Mouse (Mus musculus) cerebellum, adult 11-12 months (tissue): Measurements from ENCODE around the gene Marc2.

Source experiments
- DNase-seq: peaks from one replicate; pipeline ENCODE4 v3.0.0; 2022

The Marc2 gene

GRCm38 (mm10) chr1:184846092-184846750 lies at the start of gene Marc2:
Gene Marc2 (minus strand): TSS chr1:184846451.
- DNase-seq: peak; percentile 41

- DNase-seq: no peak
Measured at GRCm38 (mm10) chr1:184891998-184892397, 45.7 kb upstream of the Marc2 start.

GRCm38 (mm10) chr1:184889454-184889853 lies 43.2 kb upstream of the Marc2 start:
- no peak for DNase-seq

GRCm38 (mm10) chr1:184886160-184886559 lies 39.9 kb upstream of the Marc2 start:
- no peak for DNase-seq

GRCm38 (mm10) chr1:184882281-184883268 lies 36.3 kb upstream of the Marc2 start, which contains the start of gene C130074G19Rik:
Gene C130074G19Rik (minus strand): TSS chr1:184883218.
- no peak for DNase-seq

GRCm38 (mm10) chr1:184881861-184882260 lies 35.6 kb upstream of the Marc2 start:
- no peak for DNase-seq

GRCm38 (mm10) chr1:184881211-184881610 lies 35.0 kb upstream of the Marc2 start:
- no peak for DNase-seq

DNA sequence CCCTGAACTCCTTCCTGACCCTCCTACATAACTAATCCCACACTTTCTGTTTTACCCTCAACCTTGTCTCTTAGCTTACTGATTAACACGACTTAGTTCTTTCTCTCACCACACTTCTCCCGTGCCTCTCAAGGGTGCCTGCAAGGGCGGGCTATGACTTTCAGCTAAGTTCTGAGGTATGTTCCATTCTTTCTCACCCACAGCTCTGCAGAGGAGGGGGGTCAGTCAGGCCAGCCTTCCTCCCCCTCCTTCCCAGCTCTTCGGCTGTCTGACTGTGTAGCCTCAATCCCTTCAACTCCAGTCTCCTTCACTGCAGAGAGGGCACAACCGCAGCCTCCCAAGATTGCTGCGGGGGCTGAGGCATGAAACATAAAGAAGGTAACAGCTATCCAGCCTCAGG lies 32.6 kb upstream of the Marc2 start:
- DNase-seq: no peak

DNA sequence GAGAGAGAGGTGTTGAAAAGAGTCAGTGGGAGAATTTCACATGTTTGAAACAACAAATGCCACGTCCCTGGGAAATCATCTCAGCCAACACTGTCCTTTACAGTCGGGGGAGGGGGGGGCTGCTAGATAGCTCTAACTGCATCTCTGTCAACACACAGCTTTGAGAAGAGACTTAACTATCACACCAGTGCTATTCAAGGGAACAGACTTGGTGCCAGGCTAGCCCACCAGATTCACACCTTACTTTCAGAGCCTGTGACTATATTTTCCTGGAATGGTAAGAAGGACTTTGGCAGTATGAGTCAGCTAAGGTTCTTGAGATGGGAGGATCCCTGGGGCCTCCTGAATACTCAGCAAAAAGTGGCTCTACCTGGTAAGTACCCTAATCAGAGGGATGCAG lies 31.1 kb upstream of the Marc2 start:
- no peak for DNase-seq

- no peak for DNase-seq
Measured at GRCm38 (mm10) chr1:184873910-184874309, 27.7 kb upstream of the Marc2 start.

DNA sequence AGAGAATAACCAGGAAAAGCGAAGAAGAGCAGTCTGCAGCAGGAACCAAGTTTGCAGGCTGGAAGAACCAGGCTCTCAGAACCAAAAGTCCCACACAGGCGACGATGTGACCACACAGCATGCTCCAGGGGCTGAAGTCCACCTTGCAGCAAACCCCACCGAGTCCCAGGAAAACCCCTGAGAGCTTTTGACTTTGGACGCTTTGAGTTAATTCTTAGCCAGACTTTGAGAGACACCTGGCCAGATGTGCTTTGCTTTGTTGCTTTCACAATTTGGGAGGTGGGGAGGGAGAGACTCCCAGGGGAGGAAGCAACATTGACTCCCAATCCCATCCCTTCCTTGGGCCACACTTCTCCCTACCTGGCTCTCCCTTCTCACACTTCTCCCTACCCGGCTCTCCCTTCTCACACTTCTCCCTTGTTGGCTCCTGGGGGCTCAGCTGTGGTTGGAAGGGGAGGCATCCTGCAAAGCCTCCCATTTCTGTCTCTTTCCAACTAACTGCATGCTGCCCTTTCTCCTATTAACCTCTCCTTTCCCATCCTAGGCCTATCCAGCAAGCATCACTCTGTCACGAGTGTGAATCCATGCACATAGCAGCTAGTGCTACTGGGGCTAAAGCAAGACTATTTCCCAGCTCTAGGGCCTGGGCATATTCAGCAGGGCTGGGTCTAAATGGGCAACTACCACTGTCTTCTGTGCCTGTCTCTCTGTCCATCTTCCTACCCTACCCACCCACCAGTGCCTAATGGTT lies 26.0 kb upstream of the Marc2 start:
- no peak for DNase-seq

DNA sequence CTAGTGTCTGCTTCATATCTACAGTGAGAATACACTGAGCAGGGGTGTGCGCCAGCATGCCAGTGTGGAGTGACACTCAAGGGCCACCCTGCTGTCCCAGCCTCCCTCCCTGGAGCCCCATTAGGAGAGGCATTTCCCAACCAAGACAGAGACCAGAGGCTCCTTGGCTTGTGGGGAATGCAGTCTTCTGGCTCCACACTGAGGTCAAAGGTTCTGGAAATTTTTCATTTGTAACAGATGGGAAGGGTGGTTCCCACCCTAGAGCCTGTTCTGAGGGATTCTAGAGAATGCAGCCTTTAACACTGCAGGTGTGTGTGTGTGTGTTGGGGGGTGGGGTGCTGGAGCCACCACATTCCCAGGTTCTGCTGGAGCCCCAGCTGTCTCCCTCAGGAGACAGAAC lies 25.3 kb upstream of the Marc2 start:
- DNase-seq: no peak

GRCm38 (mm10) chr1:184870646-184871385 lies 24.6 kb upstream of the Marc2 start:
- no peak for DNase-seq

DNA sequence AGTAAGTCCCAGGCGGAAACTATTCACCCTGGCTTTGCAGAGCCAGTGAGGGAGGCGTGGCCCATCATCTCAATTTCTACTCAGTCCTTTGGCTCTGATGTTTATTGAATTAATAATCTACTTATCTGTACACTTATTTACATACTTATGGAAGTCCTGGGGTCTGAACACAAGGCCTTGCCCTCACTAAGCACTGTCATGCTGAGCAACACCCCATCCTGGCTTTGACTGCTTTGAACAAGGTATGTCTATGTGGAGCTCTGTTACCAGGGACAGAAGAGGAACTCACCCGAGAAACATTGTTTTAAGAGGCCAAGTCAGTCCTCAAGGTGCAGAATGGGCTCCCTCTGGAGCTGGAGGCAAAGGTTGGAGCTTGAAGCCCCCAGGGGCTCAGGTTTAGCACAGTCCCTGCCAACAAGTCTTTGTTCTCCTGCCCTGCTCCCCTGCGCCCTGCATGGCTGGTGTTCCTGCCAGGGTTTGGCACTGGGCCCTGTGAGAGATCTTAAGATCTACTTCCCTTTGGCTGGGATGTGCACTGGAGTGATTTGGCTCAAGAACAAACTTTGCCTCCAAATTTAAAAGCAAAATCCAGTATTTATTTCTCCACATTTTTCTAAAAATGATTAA lies 23.8 kb upstream of the Marc2 start:
- no peak for DNase-seq

DNA sequence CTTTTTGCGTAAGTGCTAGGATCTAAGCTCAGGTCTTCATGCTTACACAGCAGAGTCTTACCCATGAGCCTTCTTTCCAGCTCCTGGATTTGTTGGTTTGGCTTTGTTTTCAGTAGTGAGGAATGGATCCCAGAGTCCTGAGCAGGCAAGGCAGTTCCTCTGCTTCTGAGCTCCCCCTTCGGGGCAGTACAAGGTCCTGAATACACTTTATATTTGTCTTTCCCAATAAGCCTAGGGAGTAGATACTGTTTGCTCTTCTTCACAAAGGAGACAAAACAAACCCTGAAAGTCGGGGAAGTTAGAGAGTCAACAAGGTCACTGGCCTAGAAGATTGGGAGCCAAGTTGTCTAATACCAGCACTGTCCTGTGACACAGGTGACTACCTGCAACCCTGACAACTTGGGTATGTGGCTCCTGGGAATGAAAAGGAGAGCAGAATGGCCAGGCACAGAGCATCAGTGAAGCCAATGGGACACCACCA lies 21.4 kb upstream of the Marc2 start:
- no peak for DNase-seq

GRCm38 (mm10) chr1:184864381-184864801 lies 18.1 kb upstream of the Marc2 start:
- no peak for DNase-seq

- DNase-seq: no peak
Measured at GRCm38 (mm10) chr1:184862636-184863035, 16.4 kb upstream of the Marc2 start.

DNA sequence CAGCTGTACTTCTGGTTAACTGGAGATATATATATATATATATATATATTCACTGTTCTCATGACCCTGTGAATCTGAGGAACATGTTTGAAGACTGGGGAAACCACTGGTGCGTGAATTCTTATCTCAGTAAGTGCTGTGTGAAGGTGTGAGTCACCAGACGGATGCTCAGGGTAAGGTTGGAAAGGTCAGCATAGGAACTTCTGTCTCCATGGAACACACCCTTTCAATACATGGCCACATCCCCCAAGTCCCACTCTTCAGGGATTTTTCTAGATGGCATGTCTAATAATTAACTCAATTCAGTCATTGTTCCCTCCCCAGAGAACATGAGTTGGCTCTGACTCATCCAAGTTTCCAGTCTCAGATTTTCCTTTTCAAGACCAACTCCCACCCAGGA lies 15.3 kb upstream of the Marc2 start:
- no peak for DNase-seq

GRCm38 (mm10) chr1:184860276-184860675 lies 14.0 kb upstream of the Marc2 start:
- DNase-seq: no peak

- DNase-seq: no peak
Measured at GRCm38 (mm10) chr1:184858253-184858652, 12.0 kb upstream of the Marc2 start.

DNA sequence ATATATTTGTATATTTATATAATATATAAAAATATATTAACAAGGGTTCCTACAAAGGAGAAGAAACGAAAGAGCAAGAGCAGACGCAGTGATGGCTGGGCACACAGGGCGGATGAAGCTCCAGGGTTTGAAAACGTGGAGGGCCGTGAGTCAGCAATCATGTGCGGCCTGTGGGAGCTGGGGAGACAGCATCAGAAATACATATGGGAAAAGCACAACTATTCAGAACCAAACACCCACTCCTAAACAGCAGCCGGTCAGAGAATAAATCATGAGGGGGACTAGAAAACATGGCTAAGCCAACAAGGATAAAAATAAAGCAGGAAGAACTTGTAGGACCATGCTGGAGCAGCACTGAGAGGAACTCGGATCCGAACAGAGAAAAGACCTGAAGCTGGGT lies 11.0 kb upstream of the Marc2 start:
- no peak for DNase-seq

- DNase-seq: no peak
Measured at GRCm38 (mm10) chr1:184853922-184854321, 7.7 kb upstream of the Marc2 start.
